Mouse (Mus musculus): ENCODE measurements around the gene Zfp760. TPM values are rescaled to one million over a fixed set of nuclear protein-coding genes. Genes with fewer than 3 reads are reported as not detected.

The Zfp760 gene
- polyA plus RNA-seq (2014; fragmentation: Illumina TruSeq; extraction: RNeasy Lipid Tissue Mini Kit (QIAGEN cat#74804); ENCODE audit: low read depth, low replicate concordance) = 9.4 TPM

DNA sequence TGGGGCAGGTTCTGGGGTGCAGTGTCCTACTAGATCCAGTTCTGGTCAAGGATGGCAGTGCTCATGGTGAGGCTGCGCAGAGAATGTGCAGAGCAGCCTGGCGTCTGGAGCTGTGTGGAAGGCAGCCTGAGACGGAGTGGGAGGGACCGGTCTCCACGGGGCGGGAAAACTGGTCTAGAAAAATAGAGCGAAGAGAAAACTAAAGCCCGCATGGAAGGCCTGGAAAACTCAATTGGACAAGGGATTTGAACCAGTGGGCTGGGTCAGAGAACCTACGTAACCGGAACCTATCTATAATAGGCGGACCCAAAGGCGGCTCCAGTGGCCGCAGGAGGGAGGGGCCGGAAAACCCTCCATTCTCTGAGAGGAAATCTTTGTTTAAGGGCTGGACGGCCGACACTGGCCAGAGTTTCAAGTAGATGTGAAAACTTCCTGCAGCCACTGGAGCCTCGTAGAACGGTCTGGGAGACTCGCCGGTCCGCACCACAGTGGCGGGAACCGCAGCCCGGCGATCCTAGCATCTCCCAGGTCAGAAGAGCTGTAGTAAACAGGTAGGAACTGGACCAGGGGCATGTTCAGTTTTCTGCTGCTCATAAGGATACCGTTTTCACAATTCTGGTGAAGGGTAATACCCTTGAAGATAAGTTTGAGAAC lies at the start of gene Zfp760:
Zfp760 (plus strand) TSS at position 399 of the 654 bp plus-strand sequence.

GRCm38 (mm10) chr17:21691560-21691959 lies 16.0 kb upstream of the Zfp760 start, which contains the start of gene Gm10226:
Gene Gm10226, plus strand, starts transcription at chr17:21691860.

GRCm38 (mm10) chr17:21730495-21730894 lies 23.0 kb downstream of the Zfp760 start, which contains the start of gene Zfp229:
Gene Zfp229, plus strand, starts transcription at chr17:21730795.

Other genes with a start within 250 kb of the Zfp760 start
- gene Zfp53, start 218.7 kb upstream of the Zfp760 start, polyA plus RNA-seq (2014; fragmentation: Illumina TruSeq; extraction: RNeasy Lipid Tissue Mini Kit (QIAGEN cat#74804); ENCODE audit: low read depth, low replicate concordance) = 6.8 TPM
- gene Zfp52, start 172.2 kb upstream of the Zfp760 start, polyA plus RNA-seq (2014; fragmentation: Illumina TruSeq; extraction: RNeasy Lipid Tissue Mini Kit (QIAGEN cat#74804); ENCODE audit: low read depth, low replicate concordance) = 5.8 TPM
- 8.3 TPM for gene Zfp948, start 140.7 kb upstream of the Zfp760 start, polyA plus RNA-seq (2014; fragmentation: Illumina TruSeq; extraction: RNeasy Lipid Tissue Mini Kit (QIAGEN cat#74804); ENCODE audit: low read depth, low replicate concordance)
- 7.1 TPM for gene Zfp983, start 57.1 kb upstream of the Zfp760 start, polyA plus RNA-seq (2014; fragmentation: Illumina TruSeq; extraction: RNeasy Lipid Tissue Mini Kit (QIAGEN cat#74804); ENCODE audit: low read depth, low replicate concordance)
- gene Gm10226, start 15.9 kb upstream of the Zfp760 start, polyA plus RNA-seq (2014; fragmentation: Illumina TruSeq; extraction: RNeasy Lipid Tissue Mini Kit (QIAGEN cat#74804); ENCODE audit: low read depth, low replicate concordance) = 5.4 TPM
- 4.8 TPM for gene Zfp229, start 23.1 kb downstream of the Zfp760 start, polyA plus RNA-seq (2014; fragmentation: Illumina TruSeq; extraction: RNeasy Lipid Tissue Mini Kit (QIAGEN cat#74804); ENCODE audit: low read depth, low replicate concordance)
- 2.1 TPM for gene Zfp820, start 138.0 kb downstream of the Zfp760 start, polyA plus RNA-seq (2014; fragmentation: Illumina TruSeq; extraction: RNeasy Lipid Tissue Mini Kit (QIAGEN cat#74804); ENCODE audit: low read depth, low replicate concordance)
- 6.0 TPM for gene Zfp995, start 202.2 kb downstream of the Zfp760 start, polyA plus RNA-seq (2014; fragmentation: Illumina TruSeq; extraction: RNeasy Lipid Tissue Mini Kit (QIAGEN cat#74804); ENCODE audit: low read depth, low replicate concordance)